Mouse (Mus musculus): Measurements from ENCODE around the gene Enox1. TPM values are rescaled to one million over a fixed set of nuclear protein-coding genes. Genes with fewer than 3 reads are reported as not detected.

Enox1 gene
- polyA plus RNA-seq, 1 experiment = not detected

DNA sequence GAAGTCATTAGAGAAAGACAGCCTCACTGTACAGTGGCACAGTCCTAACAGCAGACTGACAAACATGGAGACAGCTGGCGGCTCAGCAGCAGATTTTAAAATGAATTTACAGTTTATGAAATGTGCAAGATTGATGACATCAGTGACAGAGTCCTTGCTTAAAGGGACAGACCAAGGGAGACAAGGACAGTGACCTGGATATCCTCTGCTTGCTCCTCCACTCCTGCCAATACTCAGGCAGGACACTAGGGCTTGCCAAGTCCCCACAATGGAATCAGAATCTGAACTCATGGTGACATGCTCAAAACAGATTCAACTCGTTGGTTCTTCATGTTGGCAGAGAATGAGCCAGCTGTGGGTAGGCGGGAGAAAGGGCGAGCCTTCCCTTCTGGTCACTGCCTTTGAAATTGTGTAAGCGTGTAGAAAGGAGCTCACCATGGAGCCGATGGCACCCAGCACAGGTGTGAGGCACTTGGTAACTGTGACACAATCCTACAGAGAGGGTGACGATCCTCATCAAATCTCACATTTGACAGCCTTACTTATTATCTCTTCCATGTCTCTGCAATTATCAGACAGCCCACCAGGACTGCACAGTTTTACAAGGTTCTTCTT, 582.3 kb downstream of the Enox1 start:
- no peaks in the 10 kb centered on the region for H3K27me3 ChIP-seq (ENCODE audit: control insufficient read depth)
- H3K4me3 ChIP-seq (replicated peaks) = no peak overlapping the region
- TF ChIP-seq TAL1 (IDR thresholded peaks at IDR 0.05; ENCODE audit: low read length) (no peak), GATA1 (IDR thresholded peaks at IDR 0.05; ENCODE audit: low read length) (no peak)
- H3K36me3 ChIP-seq (ENCODE audit: control insufficient read depth) = no peaks in the 10 kb centered on the region
- peaks cover 4% of the 10 kb centered on the region for H3K9me3 ChIP-seq (ENCODE audit: control insufficient read depth, low read length)
- H3K4me1 ChIP-seq (ENCODE audit: control insufficient read depth) = no peaks in the 10 kb centered on the region

DNA sequence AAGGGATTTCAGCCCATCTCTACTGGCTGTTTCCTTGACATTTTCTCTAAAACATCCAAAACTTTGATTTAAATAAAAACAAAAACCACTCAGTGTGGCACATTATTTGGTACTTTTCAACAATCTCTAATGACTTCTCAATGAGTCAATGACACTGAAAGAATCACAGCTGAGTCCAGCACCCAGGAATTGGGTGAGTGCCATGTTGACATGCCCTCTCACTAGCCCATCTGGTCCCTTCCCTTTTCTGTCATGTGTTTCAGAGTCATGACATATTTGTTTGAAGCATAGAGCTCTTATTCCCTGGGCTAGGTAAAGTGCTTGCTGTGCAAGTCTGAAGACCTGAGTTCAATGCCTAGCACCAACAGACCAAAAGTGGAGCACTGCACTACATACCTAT, 582.8 kb downstream of the Enox1 start:
- no peaks in the 10 kb centered on the region for H3K27me3 ChIP-seq (ENCODE audit: control insufficient read depth)
- no peak overlapping the region for H3K4me3 ChIP-seq (replicated peaks)
- H3K36me3 ChIP-seq (ENCODE audit: control insufficient read depth) = no peaks in the 10 kb centered on the region
- TF ChIP-seq TAL1 (IDR thresholded peaks at IDR 0.05; ENCODE audit: low read length) (no peak), GATA1 (IDR thresholded peaks at IDR 0.05; ENCODE audit: low read length) (no peak)
- H3K9me3 ChIP-seq (ENCODE audit: control insufficient read depth, low read length) = peaks cover 4% of the 10 kb centered on the region
- no peaks in the 10 kb centered on the region for H3K4me1 ChIP-seq (ENCODE audit: control insufficient read depth)

DNA sequence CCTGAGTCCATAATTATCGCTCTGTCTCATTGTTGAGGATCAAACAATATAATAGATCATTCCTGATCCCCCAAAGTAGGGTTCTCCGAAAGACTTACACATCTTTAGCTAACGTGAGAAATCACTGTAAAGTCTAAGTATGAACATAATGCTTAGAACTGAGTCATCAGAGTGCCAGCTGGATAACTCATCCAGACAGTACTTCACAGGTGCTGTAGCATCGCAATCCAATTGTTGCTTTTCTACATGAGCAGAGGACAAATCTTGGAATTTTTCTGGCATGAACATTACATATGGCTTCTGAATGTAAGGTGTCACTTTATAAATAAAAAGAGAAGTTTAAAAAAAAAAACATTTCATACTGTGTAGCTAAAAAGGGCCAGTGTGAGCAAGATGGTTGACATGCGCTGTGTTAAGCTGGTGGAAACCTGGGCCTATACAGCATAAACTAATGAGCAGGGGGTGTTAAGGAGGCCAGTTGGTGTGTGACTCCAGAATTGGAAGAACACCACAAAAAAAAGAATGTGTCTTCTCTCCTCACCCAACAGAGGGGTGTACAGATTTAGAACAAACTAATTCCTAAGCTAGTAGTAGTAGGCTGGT, 588.2 kb downstream of the Enox1 start:
- no peak for TF ChIP-seq GATA1 (IDR thresholded peaks at IDR 0.05; ENCODE audit: low read length)
- TF ChIP-seq TAL1 (IDR thresholded peaks at IDR 0.05; ENCODE audit: low read length) = no peak
- Histone ChIP-seq H3K9me3 (ENCODE audit: control insufficient read depth, low read length) (no peaks in the 10 kb centered on the region; the same call in none of the 2 replicates), H3K4me1 (ENCODE audit: control insufficient read depth) (no peaks in the 10 kb centered on the region), H3K4me3 (replicated peaks) (no peak overlapping the region), H3K27me3 (ENCODE audit: control insufficient read depth) (no peaks in the 10 kb centered on the region), H3K36me3 (ENCODE audit: control insufficient read depth) (no peaks in the 10 kb centered on the region)

DNA sequence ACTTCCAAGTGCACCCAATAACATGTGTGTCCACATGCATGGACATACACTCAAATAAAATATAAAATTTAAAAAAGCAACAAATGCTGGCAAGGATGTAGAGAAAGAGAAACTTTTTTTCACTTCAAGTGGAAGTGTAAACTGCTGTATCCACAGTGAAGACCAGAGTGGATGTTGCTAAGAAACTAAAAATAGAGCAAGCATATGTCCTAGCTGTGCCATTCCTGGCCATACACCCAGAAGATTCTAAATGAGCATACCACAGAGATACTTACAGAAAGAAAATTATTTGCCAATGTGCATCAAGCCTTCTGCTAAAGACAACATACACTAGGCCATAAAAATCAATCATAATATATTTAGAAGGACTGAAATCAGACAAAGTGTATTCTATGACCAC, 592.4 kb downstream of the Enox1 start:
- no peaks in the 10 kb centered on the region for H3K27me3 ChIP-seq (ENCODE audit: control insufficient read depth)
- no peaks in the 10 kb centered on the region for H3K36me3 ChIP-seq (ENCODE audit: control insufficient read depth)
- peaks cover 3% of the 10 kb centered on the region; the same call in 1 of the 2 replicates for H3K9me3 ChIP-seq (ENCODE audit: control insufficient read depth, low read length)
- TF ChIP-seq TAL1 (IDR thresholded peaks at IDR 0.05; ENCODE audit: low read length) (no peak), GATA1 (IDR thresholded peaks at IDR 0.05; ENCODE audit: low read length) (no peak)
- no peak overlapping the region for H3K4me3 ChIP-seq (replicated peaks)
- H3K4me1 ChIP-seq (ENCODE audit: control insufficient read depth) = no peaks in the 10 kb centered on the region

Other genes with a start within 250 kb of the Enox1 start
- gene Ccdc122, start 120.0 kb upstream of the Enox1 start, polyA plus RNA-seq (2012) = 0.12 TPM in 1 of 2 replicates, not detected in the other
- gene Lacc1, start 119.9 kb upstream of the Enox1 start, polyA plus RNA-seq (2012) = not detected in 2 replicates